Mouse (Mus musculus) limb, embryonic 12.5 days (tissue): ENCODE data around the gene Usp53. TPM values are rescaled to one million over a fixed set of nuclear protein-coding genes. Genes with fewer than 3 reads are reported as not detected.

ENCODE experiments used
- ATAC-seq: fragments of 200-750 bp; cut with Nextera tagmentation; 2 replicates; pipeline ENCODE4 v1.8.0; 2017; ENCODE audit warnings: low read depth, moderate TSS enrichment; ENCODE audit not compliant: insufficient number of reproducible peaks, insufficient read depth, low FRiP score, low TSS enrichment
- H3K27ac ChIP-seq: fragments of 300-500 bp; sonication (generic); 2 replicates; pipeline ENCODE4 v1.5.1; 2016; ENCODE audit warnings: mild to moderate bottlenecking, moderate library complexity
- H3K27me3 ChIP-seq: fragments of 300-500 bp; sonication (generic); 2 replicates; pipeline ENCODE4 v1.6.1; 2016; ENCODE audit warnings: mild to moderate bottlenecking, moderate library complexity
- H3K36me3 ChIP-seq: fragments of 300-500 bp; sonication (generic); 2 replicates; pipeline ENCODE4 v1.6.1; 2016; ENCODE audit warnings: mild to moderate bottlenecking, moderate library complexity
- H3K4me1 ChIP-seq: fragments of 300-500 bp; sonication (generic); replicated peaks from 2 replicates; pipeline ENCODE4 v1.6.1; 2016
- H3K4me2 ChIP-seq: fragments of 300-500 bp; sonication (generic); 2 replicates; pipeline ENCODE4 v1.6.1; 2016; ENCODE audit warnings: mild to moderate bottlenecking, moderate library complexity
- H3K4me3 ChIP-seq: fragments of 300-500 bp; sonication (generic); replicated peaks from 2 replicates; pipeline ENCODE4 v1.5.1; 2016; ENCODE audit warnings: mild to moderate bottlenecking
- H3K9ac ChIP-seq: fragments of 300-500 bp; sonication (generic); replicated peaks from 2 replicates; pipeline ENCODE4 v1.6.1; 2016; ENCODE audit warnings: mild to moderate bottlenecking, moderate library complexity
- H3K9me3 ChIP-seq: fragments of 300-500 bp; sonication (generic); 2 replicates; pipeline ENCODE4 v1.6.1; 2016; ENCODE audit warnings: mild to moderate bottlenecking, moderate library complexity
- WGBS: fragments of 180-500 bp; shearing (Covaris S2); methylation state at CpG from one replicate; pipeline ENCODE4 v1.1.7; 2016; 5-methylcytosine and 5-hydroxymethylcytosine counted together
- polyA plus RNA-seq: library from polyadenylated mRNA; unstranded; fragments of >200 nt; fragmentation: Nextera tagmentation; extraction: Ambion mirVana; gene quantifications from 2 replicates; pipeline ENCODE4 v1.2.1, GENCODE M21; 2016

The Usp53 gene
- polyA plus RNA-seq, 1 experiment from 2014 or later: 6.8 TPM

- Histone ChIP-seq H3K9me3 (no peaks in the 10 kb centered on the region), H3K27ac (no peak overlapping the region), H3K4me3 (no peak overlapping the region), H3K4me2 (no peak overlapping the region), H3K9ac (no peak overlapping the region), H3K36me3 (no peaks in the 10 kb centered on the region), H3K27me3 (no peaks in the 10 kb centered on the region), H3K4me1 (peaks cover 9% of the 10 kb centered on the region)
- 90% methylated on average over 11 of the region's 11 CpGs for WGBS
- no peak for ATAC-seq
Measured at GRCm38 (mm10) chr3:122986906-122987305, 2.6 kb upstream of the Usp53 start.

- Histone ChIP-seq H3K9ac (no peak overlapping the region), H3K4me2 (no peak overlapping the region), H3K9me3 (no peaks in the 10 kb centered on the region), H3K27ac (no peak overlapping the region), H3K27me3 (no peaks in the 10 kb centered on the region), H3K4me3 (no peak overlapping the region), H3K36me3 (no peaks in the 10 kb centered on the region), H3K4me1 (peaks cover 9% of the 10 kb centered on the region)
- ATAC-seq: no peak
- WGBS: 73% methylated on average over 1 of the region's 1 CpGs
Measured at GRCm38 (mm10) chr3:122986386-122986785, 2.1 kb upstream of the Usp53 start.

GRCm38 (mm10) chr3:122985183-122985944 lies 1.1 kb upstream of the Usp53 start:
- peak overlapping the region; percentile 91 for H3K9ac ChIP-seq
- H3K4me1 ChIP-seq: peaks cover 9% of the 10 kb centered on the region
- no peaks in the 10 kb centered on the region for H3K36me3 ChIP-seq
- 11% methylated on average over 13 of the region's 13 CpGs for WGBS
- peak overlapping the region; percentile 65 for H3K4me2 ChIP-seq
- H3K27ac ChIP-seq: peak overlapping the region; percentile 98
- H3K27me3 ChIP-seq: no peaks in the 10 kb centered on the region
- H3K9me3 ChIP-seq: no peaks in the 10 kb centered on the region
- peak overlapping the region; percentile 80 for H3K4me3 ChIP-seq
- ATAC-seq: no peak

GRCm38 (mm10) chr3:122983849-122984248 lies 461 bp downstream of the Usp53 start:
- Histone ChIP-seq H3K9me3 (no peaks in the 10 kb centered on the region), H3K4me2 (peak overlapping the region; percentile 65), H3K4me3 (peak overlapping the region; percentile 80), H3K4me1 (peaks cover 9% of the 10 kb centered on the region), H3K9ac (peak overlapping the region; percentile 70), H3K36me3 (no peaks in the 10 kb centered on the region), H3K27ac (peak overlapping the region; percentile 98), H3K27me3 (no peaks in the 10 kb centered on the region)
- WGBS: 0% methylated on average over 30 of the region's 30 CpGs
- no peak; the same call in 1 of the 2 replicates for ATAC-seq

GRCm38 (mm10) chr3:122975964-122976363 lies 8.3 kb downstream of the Usp53 start:
- 100% methylated on average over 1 of the region's 1 CpGs for WGBS
- peaks cover 14% of the 10 kb centered on the region for H3K4me1 ChIP-seq
- no peaks in the 10 kb centered on the region for H3K9me3 ChIP-seq
- H3K36me3 ChIP-seq: no peaks in the 10 kb centered on the region
- no peak overlapping the region for H3K4me3 ChIP-seq
- ATAC-seq: no peak
- no peak overlapping the region for H3K27ac ChIP-seq
- no peak overlapping the region for H3K4me2 ChIP-seq
- no peak overlapping the region for H3K9ac ChIP-seq
- no peaks in the 10 kb centered on the region for H3K27me3 ChIP-seq

GRCm38 (mm10) chr3:122975363-122975762 lies 8.9 kb downstream of the Usp53 start:
- H3K27me3 ChIP-seq: no peaks in the 10 kb centered on the region
- no peak overlapping the region for H3K4me2 ChIP-seq
- no peak overlapping the region for H3K4me3 ChIP-seq
- H3K4me1 ChIP-seq: peaks cover 14% of the 10 kb centered on the region
- H3K9me3 ChIP-seq: no peaks in the 10 kb centered on the region
- 88% methylated on average over 4 of the region's 4 CpGs for WGBS
- no peak overlapping the region for H3K27ac ChIP-seq
- H3K9ac ChIP-seq: no peak overlapping the region
- H3K36me3 ChIP-seq: no peaks in the 10 kb centered on the region
- no peak for ATAC-seq

DNA sequence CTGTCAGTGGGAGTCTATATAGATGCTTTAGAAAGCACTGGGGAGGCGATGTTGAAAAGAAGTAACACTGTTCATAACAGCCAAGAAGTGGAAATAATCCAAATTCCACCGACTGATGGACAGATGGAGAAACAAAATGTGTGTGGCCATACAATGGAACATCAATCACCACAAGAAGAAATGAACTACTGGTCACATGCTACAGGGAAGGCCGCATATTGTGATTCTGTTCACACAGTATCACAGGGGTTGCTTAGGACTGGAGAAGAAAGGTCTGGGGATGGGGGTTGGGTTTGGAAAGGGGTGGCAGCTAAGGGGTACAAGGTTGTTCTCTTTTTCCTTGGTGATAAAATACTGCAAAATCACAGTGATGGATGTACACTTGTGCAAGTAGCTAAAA lies 9.5 kb downstream of the Usp53 start:
- no peak overlapping the region for H3K4me2 ChIP-seq

DNA sequence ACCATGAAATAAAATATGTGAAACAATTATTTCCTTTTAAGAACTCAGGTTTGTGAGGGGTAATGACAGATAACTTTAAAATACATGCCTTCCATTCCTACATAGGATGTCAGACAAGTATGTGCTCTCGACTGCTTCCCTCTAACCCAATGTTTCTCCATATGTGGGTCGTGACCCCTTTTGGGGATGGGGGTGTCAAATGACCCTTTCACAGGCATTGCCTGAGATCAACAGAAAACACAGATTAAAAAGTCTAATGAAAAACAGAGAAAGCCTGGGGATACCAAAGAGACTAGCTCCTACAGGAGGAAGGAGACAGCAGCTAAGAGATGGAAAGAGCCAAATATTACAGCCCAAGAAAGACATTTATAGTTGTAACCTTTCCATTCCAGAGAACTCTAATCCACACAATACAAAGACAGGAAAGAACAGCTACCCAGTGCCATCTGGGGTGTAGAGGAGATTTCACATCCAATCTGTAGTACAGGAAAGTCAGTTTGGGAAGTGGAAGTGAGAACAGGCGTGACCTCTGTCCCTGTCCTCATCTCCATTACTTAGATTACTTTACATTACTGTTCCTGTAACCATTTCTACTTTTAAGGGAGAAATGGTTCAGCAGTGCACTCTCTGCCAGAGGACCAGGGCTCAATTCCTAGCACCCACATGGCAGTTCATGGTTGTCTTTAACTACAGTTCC lies 12.0 kb downstream of the Usp53 start:
- Histone ChIP-seq H3K9me3 (no peaks in the 10 kb centered on the region), H3K4me3 (no peak overlapping the region), H3K36me3 (peaks cover 6% of the 10 kb centered on the region), H3K9ac (no peak overlapping the region), H3K27ac (no peak overlapping the region), H3K4me2 (no peak overlapping the region), H3K27me3 (no peaks in the 10 kb centered on the region), H3K4me1 (peaks cover 14% of the 10 kb centered on the region)
- 37% methylated on average over 3 of the region's 3 CpGs for WGBS
- ATAC-seq: no peak

More for the DNA sequence above, 9.5 kb downstream of the Usp53 start:
- 88% methylated on average over 3 of the region's 3 CpGs for WGBS
- H3K36me3 ChIP-seq: no peaks in the 10 kb centered on the region
- no peaks in the 10 kb centered on the region for H3K9me3 ChIP-seq
- no peak overlapping the region for H3K27ac ChIP-seq
- peaks cover 14% of the 10 kb centered on the region for H3K4me1 ChIP-seq
- no peak for ATAC-seq
- H3K27me3 ChIP-seq: no peaks in the 10 kb centered on the region
- no peak overlapping the region for H3K4me3 ChIP-seq
- no peak overlapping the region for H3K9ac ChIP-seq

- no peaks in the 10 kb centered on the region for H3K27me3 ChIP-seq
- H3K4me1 ChIP-seq: peaks cover 14% of the 10 kb centered on the region
- H3K4me2 ChIP-seq: no peak overlapping the region
- ATAC-seq: no peak
- H3K4me3 ChIP-seq: no peak overlapping the region
- H3K9me3 ChIP-seq: no peaks in the 10 kb centered on the region
- H3K27ac ChIP-seq: no peak overlapping the region
- peaks cover 6% of the 10 kb centered on the region for H3K36me3 ChIP-seq
- 80% methylated on average over 9 of the region's 9 CpGs for WGBS
- H3K9ac ChIP-seq: no peak overlapping the region
Measured at GRCm38 (mm10) chr3:122968391-122968790, 15.9 kb downstream of the Usp53 start.

- Histone ChIP-seq H3K27ac (no peak overlapping the region), H3K9ac (no peak overlapping the region), H3K4me1 (no peaks in the 10 kb centered on the region), H3K36me3 (peaks cover 13% of the 10 kb centered on the region), H3K27me3 (no peaks in the 10 kb centered on the region), H3K9me3 (no peaks in the 10 kb centered on the region), H3K4me3 (no peak overlapping the region), H3K4me2 (no peak overlapping the region)
- 93% methylated on average over 5 of the region's 5 CpGs for WGBS
- no peak for ATAC-seq
Measured at GRCm38 (mm10) chr3:122964301-122964700, 20.0 kb downstream of the Usp53 start.

DNA sequence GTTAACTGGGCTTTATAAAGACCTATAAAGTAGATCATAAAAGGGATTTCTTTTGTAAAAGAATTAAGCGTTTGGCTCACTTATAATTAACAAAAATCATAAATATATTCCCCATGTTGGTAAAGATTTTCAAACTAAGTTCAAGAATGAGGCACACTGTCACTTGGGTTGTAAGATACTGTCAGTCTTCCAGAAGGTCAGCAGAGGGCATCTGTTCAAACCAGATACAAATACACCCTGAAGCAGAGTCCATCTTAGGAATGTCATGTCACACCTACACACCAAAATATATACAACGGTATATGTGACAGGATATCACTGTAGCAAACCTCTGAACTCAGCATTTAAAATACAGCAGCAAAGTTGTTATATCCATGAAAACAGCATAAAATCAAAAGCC lies 34.2 kb downstream of the Usp53 start:
- Histone ChIP-seq H3K36me3 (peaks cover 33% of the 10 kb centered on the region), H3K4me3 (no peak overlapping the region), H3K9ac (no peak overlapping the region), H3K27ac (no peak overlapping the region), H3K9me3 (no peaks in the 10 kb centered on the region), H3K27me3 (no peaks in the 10 kb centered on the region), H3K4me1 (no peaks in the 10 kb centered on the region), H3K4me2 (no peak overlapping the region)
- no peak for ATAC-seq
- 90% methylated on average over 2 of the region's 2 CpGs for WGBS
